Mouse (Mus musculus) testis, adult 2 months (tissue): ENCODE results near the gene Rasd2. TPM values are rescaled to one million over a fixed set of nuclear protein-coding genes. Genes with fewer than 3 reads are reported as not detected.

Experiments
- H3K27ac ChIP-seq: fragments of 200-500 bp; 2 replicates; pipeline ENCODE4 v1.5.1; 2012; ENCODE audit warnings: low read depth, low read length; ENCODE audit not compliant: control insufficient read depth, insufficient read depth
- H3K27me3 ChIP-seq: fragments of 200-500 bp; 2 replicates; pipeline ENCODE4 v1.6.1; 2012; ENCODE audit warnings: mild to moderate bottlenecking, low read length, moderate library complexity; ENCODE audit not compliant: control insufficient read depth, insufficient read depth
- H3K36me3 ChIP-seq: fragments of 200-500 bp; 2 replicates; pipeline ENCODE4 v1.6.1; 2012; ENCODE audit warnings: mild to moderate bottlenecking, low read length; ENCODE audit not compliant: control insufficient read depth, insufficient read depth
- H3K4me1 ChIP-seq: fragments of 200-500 bp; 2 replicates; pipeline ENCODE4 v1.6.1; 2012; ENCODE audit warnings: low read length; ENCODE audit not compliant: control insufficient read depth, insufficient read depth
- H3K4me3 ChIP-seq: fragments of 200-500 bp; 2 replicates; pipeline ENCODE4 v1.5.1; 2012; ENCODE audit warnings: low read depth, mild to moderate bottlenecking, low read length, moderate library complexity, mixed read lengths; ENCODE audit not compliant: control insufficient read depth
- CTCF ChIP-seq: fragments of 200-500 bp; IDR thresholded peaks from 2 replicates; pipeline ENCODE4 v1.5.1; 2012; ENCODE audit warnings: low read depth, mild to moderate bottlenecking, inconsistent platforms, low read length, moderate library complexity; ENCODE audit not compliant: control insufficient read depth, insufficient read depth, insufficient replicate concordance
- POLR2A ChIP-seq: fragments of 200-500 bp; IDR thresholded peaks from 2 replicates; pipeline ENCODE4 v1.6.1; 2012; ENCODE audit warnings: low read depth, mild to moderate bottlenecking, inconsistent platforms, low read length, moderate library complexity; ENCODE audit not compliant: control insufficient read depth
- polyA plus RNA-seq: library from polyadenylated mRNA; depleted of rRNA; stranded (reverse); fragments of >200 nt; gene quantifications from 2 replicates; pipeline ENCODE4 v1.2.3, GENCODE M21; 2012

The Rasd2 gene
- polyA plus RNA-seq, 1 experiment: 6.1 TPM

GRCm38 (mm10) chr8:75212631-75213306 lies 975 bp upstream of the Rasd2 start:
- Histone ChIP-seq H3K4me1 (peaks cover 15% of the 10 kb centered on the region), H3K4me3 (peak overlapping the region; percentile 92), H3K27me3 (no peaks in the 10 kb centered on the region), H3K27ac (peak overlapping the region; percentile 68), H3K36me3 (no peaks in the 10 kb centered on the region)
- TF ChIP-seq POLR2A: no peak
- TF ChIP-seq CTCF: no peak

DNA sequence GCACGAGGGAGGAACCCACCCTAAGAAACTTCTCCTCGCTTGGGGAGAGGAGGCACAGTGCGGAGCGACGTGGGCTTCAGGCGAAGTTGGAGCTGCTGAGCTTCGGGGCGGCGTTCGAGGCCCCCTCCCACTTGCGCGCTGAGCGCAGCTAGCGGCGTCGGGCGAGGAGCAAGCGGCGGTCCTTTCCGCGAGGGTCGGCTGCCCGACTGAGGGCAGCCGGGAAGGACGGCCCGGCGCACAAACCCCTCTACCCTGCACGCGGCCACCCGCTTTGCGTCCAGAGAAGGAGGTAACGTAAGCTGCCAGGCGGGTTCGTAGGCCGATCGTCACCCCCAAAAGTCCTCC lies 465 bp upstream of the Rasd2 start:
- Histone ChIP-seq H3K4me1 (peaks cover 15% of the 10 kb centered on the region), H3K27me3 (no peaks in the 10 kb centered on the region), H3K4me3 (peak overlapping the region; percentile 92), H3K36me3 (no peaks in the 10 kb centered on the region), H3K27ac (peak overlapping the region; percentile 30; the same call in 1 of the 2 replicates)
- TF ChIP-seq POLR2A: no peak
- TF ChIP-seq CTCF: no peak

GRCm38 (mm10) chr8:75215046-75215445 lies 1.3 kb downstream of the Rasd2 start:
- Histone ChIP-seq H3K36me3 (no peaks in the 10 kb centered on the region), H3K4me3 (no peak overlapping the region), H3K27ac (no peak overlapping the region), H3K4me1 (peaks cover 15% of the 10 kb centered on the region), H3K27me3 (no peaks in the 10 kb centered on the region)
- no peak for TF ChIP-seq POLR2A
- TF ChIP-seq CTCF: no peak

- Histone ChIP-seq H3K27ac (no peak overlapping the region), H3K27me3 (no peaks in the 10 kb centered on the region), H3K36me3 (no peaks in the 10 kb centered on the region), H3K4me1 (peaks cover 15% of the 10 kb centered on the region), H3K4me3 (no peak overlapping the region)
- TF ChIP-seq CTCF (no peak), POLR2A (no peak)
Observed at GRCm38 (mm10) chr8:75215931-75216330, 2.2 kb downstream of the Rasd2 start.

DNA sequence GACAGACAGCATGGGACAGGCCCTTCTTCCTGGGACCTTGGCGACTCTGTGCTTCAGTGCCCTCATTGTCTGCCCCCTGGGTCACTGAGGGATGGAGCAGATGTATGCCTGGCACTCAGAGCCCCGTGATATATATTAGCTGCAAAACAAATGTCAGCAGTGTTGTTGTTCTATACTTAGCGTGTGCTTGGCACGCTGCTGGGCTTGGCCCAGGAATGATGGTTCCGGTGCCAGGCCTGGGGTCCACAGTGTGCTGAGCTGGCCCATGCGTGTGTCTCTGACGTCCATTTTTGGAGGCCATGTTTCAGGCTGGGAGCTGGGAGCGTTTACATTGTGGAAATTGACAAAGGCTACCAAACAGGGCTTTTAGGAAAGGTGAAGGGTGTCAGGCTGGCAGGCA lies 3.1 kb downstream of the Rasd2 start:
- peaks cover 12% of the 10 kb centered on the region for H3K4me1 ChIP-seq
- TF ChIP-seq POLR2A (no peak), CTCF (no peak)
- no peaks in the 10 kb centered on the region for H3K36me3 ChIP-seq
- no peaks in the 10 kb centered on the region for H3K27me3 ChIP-seq
- H3K27ac ChIP-seq: no peak overlapping the region
- H3K4me3 ChIP-seq: no peak overlapping the region

DNA sequence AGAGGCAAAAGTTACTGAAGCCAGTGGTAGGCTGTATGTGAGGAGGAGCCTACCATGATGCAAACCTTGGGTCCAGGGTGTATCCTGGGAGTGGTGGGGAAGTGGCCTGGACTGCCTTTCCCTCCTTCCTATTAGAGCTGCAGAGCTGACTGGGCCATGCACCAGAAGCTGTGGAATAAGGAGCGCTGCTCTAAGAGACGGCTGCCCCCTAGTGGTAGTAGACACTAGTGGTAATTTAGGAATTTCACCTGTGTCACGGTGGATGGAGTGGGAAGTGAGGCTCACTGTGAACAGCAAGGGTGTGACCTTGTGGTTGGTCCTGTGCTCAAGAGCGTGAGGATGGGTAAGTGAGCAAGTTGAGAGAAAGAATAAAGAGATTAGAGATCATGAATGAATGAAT lies 4.2 kb downstream of the Rasd2 start:
- Histone ChIP-seq H3K4me3 (no peak overlapping the region), H3K4me1 (peaks cover 8% of the 10 kb centered on the region), H3K27me3 (no peaks in the 10 kb centered on the region), H3K27ac (no peak overlapping the region), H3K36me3 (no peaks in the 10 kb centered on the region)
- TF ChIP-seq CTCF: peak; percentile 55; the same call in 1 of the 2 replicates
- no peak for TF ChIP-seq POLR2A

- Histone ChIP-seq H3K27me3 (no peaks in the 10 kb centered on the region), H3K36me3 (no peaks in the 10 kb centered on the region), H3K27ac (no peak overlapping the region), H3K4me1 (no peaks in the 10 kb centered on the region), H3K4me3 (no peak overlapping the region)
- TF ChIP-seq POLR2A: no peak
- no peak for TF ChIP-seq CTCF
Observed at GRCm38 (mm10) chr8:75219877-75220738, 6.4 kb downstream of the Rasd2 start.
